Mouse (Mus musculus) midbrain, postnatal 0 days (tissue): ENCODE results near the gene Gpx3. TPM values are rescaled to one million over a fixed set of nuclear protein-coding genes. Genes with fewer than 3 reads are reported as not detected.

Source experiments
- ATAC-seq: fragments of 200-750 bp; cut with Nextera tagmentation; 2 replicates; pipeline ENCODE4 v1.8.0; 2017; ENCODE audit warnings: moderate number of reproducible peaks, mild to moderate bottlenecking, moderate TSS enrichment, moderate library complexity; ENCODE audit not compliant: low FRiP score
- DNase-seq: peaks from one replicate; pipeline ENCODE4 v3.0.0-alpha.2; 2015; ENCODE audit warnings: low spot score
- H3K27ac ChIP-seq: fragments of 300-500 bp; sonication (generic); 2 replicates; pipeline ENCODE4 v1.5.1; 2014; ENCODE audit warnings: low read depth, mild to moderate bottlenecking, low read length, mixed read lengths
- H3K27me3 ChIP-seq: fragments of 300-500 bp; sonication (generic); 2 replicates; pipeline ENCODE4 v1.6.1; 2014; ENCODE audit warnings: low read length, control low read depth, mixed read lengths; ENCODE audit not compliant: insufficient read depth
- H3K36me3 ChIP-seq: fragments of 300-500 bp; sonication (generic); 2 replicates; pipeline ENCODE4 v1.6.1; 2014; ENCODE audit warnings: low read length, control low read depth, mixed read lengths; ENCODE audit not compliant: insufficient read depth
- H3K4me1 ChIP-seq: fragments of 300-500 bp; sonication (generic); 2 replicates; pipeline ENCODE4 v1.6.1; 2014; ENCODE audit warnings: mild to moderate bottlenecking, control low read depth, antibody characterized with exemption, low read length, mixed read lengths; ENCODE audit not compliant: insufficient read depth
- H3K4me2 ChIP-seq: fragments of 300-500 bp; sonication (generic); 2 replicates; pipeline ENCODE4 v1.6.1; 2014; ENCODE audit warnings: low read depth, mild to moderate bottlenecking, low read length, mixed read lengths; ENCODE audit not compliant: poor library complexity, severe bottlenecking
- H3K4me3 ChIP-seq: fragments of 300-500 bp; sonication (generic); 2 replicates; pipeline ENCODE4 v1.5.1; 2014; ENCODE audit warnings: low read depth, mild to moderate bottlenecking, low read length, moderate library complexity
- H3K9ac ChIP-seq: fragments of 300-500 bp; sonication (generic); replicated peaks from 2 replicates; pipeline ENCODE4 v1.6.1; 2014; ENCODE audit warnings: mild to moderate bottlenecking, low read length, moderate library complexity, mixed read lengths; ENCODE audit not compliant: poor library complexity, severe bottlenecking
- H3K9me3 ChIP-seq: fragments of 300-500 bp; sonication (generic); 2 replicates; pipeline ENCODE4 v1.6.1; 2016; ENCODE audit warnings: low read length, control low read depth
- CTCF ChIP-seq: IDR thresholded peaks from 2 replicates; pipeline ENCODE4 v1.5.1; 2016; ENCODE audit warnings: antibody characterized with exemption, mild to moderate bottlenecking
- WGBS: fragments of 180-500 bp; shearing (Covaris S2); extraction: QIAGEN DNeasy Blood & Tissue Kit; methylation state at CpG from one replicate; pipeline ENCODE4 v1.1.7; 2014; 5-methylcytosine and 5-hydroxymethylcytosine counted together
- polyA plus RNA-seq: library from polyadenylated mRNA; unstranded; fragments of >200 nt; fragmentation: Nextera tagmentation; extraction: Ambion mirVana; gene quantifications from 2 replicates; pipeline ENCODE4 v1.2.1, GENCODE M21; 2015
- total RNA-seq: library from RNA; depleted of rRNA; stranded (reverse); fragments of >200 nt; gene quantifications from 2 replicates; pipeline ENCODE4 v1.2.3, GENCODE M21; 2014

Gene Gpx3
- total and polyA plus RNA-seq, 2 experiments from 2014 or later = 23.1 to 70.3 TPM

DNA sequence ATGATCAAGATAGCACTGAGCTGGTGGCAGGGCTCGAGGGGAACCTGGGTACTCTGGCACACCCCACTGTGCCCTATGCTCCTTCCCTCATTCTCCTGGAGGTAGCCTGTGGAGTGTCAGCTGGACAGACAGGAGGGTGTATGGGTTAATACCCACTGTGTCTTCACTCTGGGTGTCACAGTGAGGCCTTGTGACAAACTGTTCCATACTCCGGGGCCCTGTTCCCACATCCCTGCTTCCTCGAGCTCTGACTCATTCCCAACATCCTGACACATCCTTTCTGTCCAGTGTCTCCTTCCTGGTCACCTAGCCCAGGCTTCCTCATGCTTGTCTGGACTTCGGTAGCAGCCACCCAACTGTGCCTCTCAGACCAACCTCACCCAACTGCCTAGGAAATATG, 4.2 kb downstream of the Gpx3 start:
- peaks cover 5% of the 10 kb centered on the region; the same call in 1 of the 2 replicates for H3K36me3 ChIP-seq
- no peaks in the 10 kb centered on the region for H3K9me3 ChIP-seq
- H3K4me1 ChIP-seq = peaks cover 2% of the 10 kb centered on the region; the same call in 1 of the 2 replicates
- H3K27ac ChIP-seq = no peak overlapping the region
- no peak for TF ChIP-seq CTCF
- no peak for ATAC-seq
- no peak overlapping the region for H3K9ac ChIP-seq
- no peak for DNase-seq
- 82% methylated on average over 4 of the region's 4 CpGs for WGBS
- H3K27me3 ChIP-seq = no peaks in the 10 kb centered on the region
- H3K4me2 ChIP-seq = no peak overlapping the region
- H3K4me3 ChIP-seq = no peak overlapping the region

DNA sequence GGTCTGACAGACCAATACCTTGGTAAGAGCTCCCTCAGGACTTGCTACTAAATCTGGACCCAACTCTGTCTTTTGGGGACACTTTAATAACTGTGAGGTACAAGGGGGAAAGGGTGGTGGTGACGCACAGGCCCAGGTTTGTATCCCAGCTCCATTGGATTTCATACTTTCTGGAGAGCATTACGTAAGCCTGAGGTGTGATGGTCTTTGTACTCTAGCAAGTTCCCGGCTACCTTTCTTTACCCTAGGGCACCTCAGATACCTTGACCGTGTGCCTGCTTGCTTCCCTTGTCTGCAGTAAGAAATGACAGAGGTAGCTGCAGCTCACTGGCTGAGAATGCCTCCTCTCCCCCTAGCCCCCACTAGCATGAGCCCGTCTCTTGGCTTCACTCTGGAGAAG, 5.0 kb downstream of the Gpx3 start:
- H3K36me3 ChIP-seq = peaks cover 11% of the 10 kb centered on the region; the same call in 1 of the 2 replicates
- no peak for TF ChIP-seq CTCF
- peaks cover 2% of the 10 kb centered on the region; the same call in 1 of the 2 replicates for H3K4me1 ChIP-seq
- no peaks in the 10 kb centered on the region for H3K27me3 ChIP-seq
- no peak overlapping the region for H3K27ac ChIP-seq
- H3K9ac ChIP-seq = no peak overlapping the region
- no peaks in the 10 kb centered on the region for H3K9me3 ChIP-seq
- H3K4me3 ChIP-seq = no peak overlapping the region
- ATAC-seq = no peak
- no peak for DNase-seq
- H3K4me2 ChIP-seq = no peak overlapping the region
- WGBS = 94% methylated on average over 5 of the region's 5 CpGs

DNA sequence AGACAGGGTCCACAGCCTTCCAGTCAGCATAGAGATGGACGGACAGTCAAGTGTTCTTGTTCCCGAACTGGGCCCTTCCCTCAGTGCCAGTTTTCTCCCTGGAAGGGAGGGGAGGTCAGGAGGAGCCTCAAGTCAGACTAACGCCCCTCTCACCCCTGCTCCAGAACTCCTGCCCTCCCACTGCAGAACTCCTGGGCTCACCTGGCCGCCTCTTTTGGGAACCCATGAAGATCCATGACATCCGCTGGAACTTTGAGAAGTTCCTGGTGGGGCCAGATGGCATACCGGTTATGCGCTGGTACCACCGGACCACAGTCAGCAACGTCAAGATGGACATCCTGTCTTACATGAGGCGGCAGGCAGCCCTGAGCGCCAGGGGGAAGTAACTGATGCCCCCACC, 7.0 kb downstream of the Gpx3 start:
- 94% methylated on average over 11 of the region's 11 CpGs for WGBS
- Histone ChIP-seq H3K9me3 (no peaks in the 10 kb centered on the region), H3K27me3 (no peaks in the 10 kb centered on the region), H3K4me1 (no peaks in the 10 kb centered on the region), H3K9ac (no peak overlapping the region), H3K36me3 (peaks cover 11% of the 10 kb centered on the region), H3K27ac (no peak overlapping the region), H3K4me3 (no peak overlapping the region), H3K4me2 (no peak overlapping the region)
- ATAC-seq (no peak), DNase-seq (no peak)
- no peak for TF ChIP-seq CTCF

DNA sequence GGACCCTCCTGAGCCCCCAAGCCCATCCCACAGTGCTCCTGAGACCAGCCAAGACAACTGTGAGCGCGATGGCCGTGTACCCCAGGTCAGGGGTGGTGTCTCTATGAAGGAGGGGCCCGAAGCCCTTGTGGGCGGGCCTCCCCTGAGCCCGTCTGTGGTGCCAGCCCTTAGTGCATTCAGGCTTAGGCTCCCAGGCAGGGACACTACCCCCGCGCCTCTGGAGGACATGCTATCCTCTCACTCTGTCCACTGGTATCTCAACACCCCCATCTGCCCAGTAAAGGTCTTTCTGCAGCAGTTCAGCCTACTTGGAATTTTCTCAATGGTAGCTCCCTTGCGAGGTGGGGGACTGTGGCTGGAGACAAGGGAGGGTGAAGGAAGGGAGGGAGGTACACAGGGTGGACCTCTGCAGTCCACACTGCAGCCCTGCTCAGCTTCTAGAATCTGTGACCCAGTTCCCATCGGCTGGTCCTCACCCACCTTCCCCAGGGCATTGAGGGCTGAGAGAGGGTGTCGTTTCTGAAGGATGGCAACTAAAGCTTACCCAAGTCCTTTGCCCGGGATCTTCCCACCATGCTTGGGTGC, 7.9 kb downstream of the Gpx3 start:
- Histone ChIP-seq H3K36me3 (peaks cover 19% of the 10 kb centered on the region), H3K27me3 (no peaks in the 10 kb centered on the region), H3K4me1 (no peaks in the 10 kb centered on the region), H3K9ac (no peak overlapping the region), H3K4me2 (no peak overlapping the region), H3K27ac (no peak overlapping the region), H3K4me3 (no peak overlapping the region), H3K9me3 (no peaks in the 10 kb centered on the region)
- no peak for TF ChIP-seq CTCF
- DNase-seq (no peak), ATAC-seq (no peak)
- WGBS = 93% methylated on average over 12 of the region's 12 CpGs

DNA sequence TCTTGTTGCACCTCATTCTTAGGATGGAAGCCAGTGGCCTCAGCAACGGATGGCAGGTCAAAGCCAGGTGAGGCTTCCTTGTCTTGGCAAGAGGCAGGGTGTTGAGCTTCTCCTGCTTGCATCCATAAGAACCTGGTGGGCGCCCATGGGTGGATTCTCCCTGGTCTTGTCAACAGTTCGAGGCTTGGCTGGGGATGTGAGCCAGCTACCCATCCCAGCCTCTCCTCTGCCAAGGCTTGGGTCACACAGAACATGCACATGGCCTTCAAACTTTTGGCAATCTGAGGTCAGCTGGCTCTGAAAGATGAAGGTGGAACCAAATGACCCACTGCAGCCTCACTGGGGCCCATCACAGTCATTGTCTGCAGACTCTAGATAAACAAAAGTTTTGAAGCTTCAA, 8.9 kb downstream of the Gpx3 start:
- TF ChIP-seq CTCF = no peak
- H3K9me3 ChIP-seq = no peaks in the 10 kb centered on the region
- no peaks in the 10 kb centered on the region for H3K4me1 ChIP-seq
- ATAC-seq (no peak), DNase-seq (no peak)
- no peak overlapping the region for H3K27ac ChIP-seq
- H3K9ac ChIP-seq = no peak overlapping the region
- H3K27me3 ChIP-seq = no peaks in the 10 kb centered on the region
- H3K4me2 ChIP-seq = no peak overlapping the region
- H3K36me3 ChIP-seq = peaks cover 24% of the 10 kb centered on the region
- H3K4me3 ChIP-seq = no peak overlapping the region
- 93% methylated on average over 3 of the region's 3 CpGs for WGBS

DNA sequence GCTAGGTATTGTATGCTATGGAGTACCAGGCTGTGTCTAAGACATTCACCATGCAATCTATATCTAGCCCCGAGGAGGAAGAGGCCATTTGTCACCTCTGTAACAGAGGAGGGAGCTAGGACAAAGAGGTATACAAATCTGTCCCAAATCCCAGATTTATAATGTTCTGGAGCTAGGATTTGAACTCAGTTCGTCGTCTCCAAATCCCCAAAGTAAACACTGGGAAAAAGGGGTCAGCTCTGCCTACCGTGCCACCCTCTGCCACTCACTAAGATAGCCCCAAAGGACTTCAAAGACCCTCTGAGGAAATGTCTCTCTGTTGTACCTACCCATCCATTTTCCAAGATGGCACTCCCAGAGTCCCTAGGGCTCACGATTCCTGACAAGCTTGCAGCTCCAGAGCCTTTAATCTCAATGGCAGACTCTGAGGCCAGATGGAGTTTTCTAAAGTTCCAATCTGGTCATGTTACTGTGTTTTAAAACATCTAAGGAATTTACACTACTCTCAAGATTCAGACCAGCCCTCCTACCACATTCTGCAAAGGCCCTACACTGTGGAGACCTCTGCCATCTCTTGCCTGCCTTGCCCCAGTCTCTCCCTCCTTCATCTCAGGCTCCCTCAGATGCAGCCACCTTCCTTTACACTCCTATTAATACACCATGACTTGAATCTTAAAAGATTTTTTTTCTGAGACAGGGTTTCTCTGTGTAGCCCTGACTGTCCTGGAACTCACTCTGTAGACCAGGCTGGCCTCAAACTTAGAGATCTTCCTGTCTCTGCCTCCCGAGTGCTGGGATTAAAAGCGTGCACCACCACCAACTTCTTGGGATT, 9.6 kb downstream of the Gpx3 start:
- 93% methylated on average over 7 of the region's 7 CpGs for WGBS
- ATAC-seq = no peak
- no peak overlapping the region for H3K9ac ChIP-seq

More for the DNA sequence above, 9.6 kb downstream of the Gpx3 start:
- no peak overlapping the region for H3K4me3 ChIP-seq
- no peak overlapping the region for H3K27ac ChIP-seq
- no peaks in the 10 kb centered on the region for H3K9me3 ChIP-seq
- DNase-seq = no peak
- TF ChIP-seq CTCF = no peak
- no peaks in the 10 kb centered on the region for H3K4me1 ChIP-seq
- no peak overlapping the region for H3K4me2 ChIP-seq
- H3K27me3 ChIP-seq = no peaks in the 10 kb centered on the region
- peaks cover 29% of the 10 kb centered on the region for H3K36me3 ChIP-seq
